Mouse (Mus musculus) CD4-positive, CD25-positive, alpha-beta regulatory T cell (primary cell): ENCODE results near the gene Slc35a3. TPM values are rescaled to one million over a fixed set of nuclear protein-coding genes. Genes with fewer than 3 reads are reported as not detected.

ENCODE experiments used
- polyA plus RNA-seq: library from polyadenylated mRNA; unstranded; fragments of 100-300 nt; shearing (Covaris generic); gene quantifications from one replicate; pipeline ENCODE4 v1.2.1, GENCODE M21; 2017

Slc35a3 gene
- polyA plus RNA-seq, result 23.8 TPM

GRCm38 (mm10) chr3:116712436-116712881, at the start of gene Slc35a3:
Gene Slc35a3, minus strand, starts transcription at chr3:116712831.

DNA sequence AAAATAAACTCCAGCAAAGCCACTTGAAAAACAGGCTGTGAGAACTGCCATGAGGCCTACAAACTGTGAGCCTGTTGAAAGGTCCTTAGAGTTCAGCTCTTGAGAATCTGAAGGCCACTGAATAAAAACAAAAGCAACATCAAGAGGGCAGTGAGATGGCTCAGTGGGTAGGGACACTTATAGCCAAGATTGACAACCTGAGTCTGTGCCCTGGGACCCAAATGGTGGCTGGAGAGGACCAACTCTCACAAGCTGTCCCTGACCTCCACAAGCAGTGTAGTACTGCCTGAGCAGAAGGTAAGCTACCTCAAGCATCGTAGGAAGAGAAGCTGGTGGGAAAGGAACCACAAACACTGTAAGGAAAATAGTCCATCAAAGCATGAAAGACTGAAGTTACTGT, 31.5 kb downstream of the Slc35a3 start, which contains the start of gene Gm43191:
Gene Gm43191 (minus strand): TSS at position 101 of the 400 bp plus-strand sequence.

GRCm38 (mm10) chr3:116662463-116662863, 50.2 kb downstream of the Slc35a3 start, which contains the start of gene Mfsd14a:
Gene Mfsd14a, minus strand, starts transcription at chr3:116662677.

Other genes starting within 250 kb of the Slc35a3 start
- gene Rtca, start 204.6 kb downstream of the Slc35a3 start, polyA plus RNA-seq, result 42.7 TPM
- gene Dbt, start 199.8 kb downstream of the Slc35a3 start, polyA plus RNA-seq, result 12.6 TPM
- gene Lrrc39, start 149.9 kb downstream of the Slc35a3 start, polyA plus RNA-seq, result 1.4 TPM
- 6.4 TPM for gene Sass6, start 117.8 kb downstream of the Slc35a3 start, polyA plus RNA-seq
- 39.3 TPM for gene Trmt13, start 98.2 kb downstream of the Slc35a3 start, polyA plus RNA-seq
- 99.0 TPM for gene Mfsd14a, start 50.2 kb downstream of the Slc35a3 start, polyA plus RNA-seq
- gene Gm43191, start 31.6 kb downstream of the Slc35a3 start, polyA plus RNA-seq, result not detected
- 7.1 TPM for gene Agl, start 95.3 kb upstream of the Slc35a3 start, polyA plus RNA-seq
- 19.7 TPM for gene Frrs1, start 146.6 kb upstream of the Slc35a3 start, polyA plus RNA-seq